Mouse (Mus musculus): ENCODE data around the gene Uhrf1.

DNA sequence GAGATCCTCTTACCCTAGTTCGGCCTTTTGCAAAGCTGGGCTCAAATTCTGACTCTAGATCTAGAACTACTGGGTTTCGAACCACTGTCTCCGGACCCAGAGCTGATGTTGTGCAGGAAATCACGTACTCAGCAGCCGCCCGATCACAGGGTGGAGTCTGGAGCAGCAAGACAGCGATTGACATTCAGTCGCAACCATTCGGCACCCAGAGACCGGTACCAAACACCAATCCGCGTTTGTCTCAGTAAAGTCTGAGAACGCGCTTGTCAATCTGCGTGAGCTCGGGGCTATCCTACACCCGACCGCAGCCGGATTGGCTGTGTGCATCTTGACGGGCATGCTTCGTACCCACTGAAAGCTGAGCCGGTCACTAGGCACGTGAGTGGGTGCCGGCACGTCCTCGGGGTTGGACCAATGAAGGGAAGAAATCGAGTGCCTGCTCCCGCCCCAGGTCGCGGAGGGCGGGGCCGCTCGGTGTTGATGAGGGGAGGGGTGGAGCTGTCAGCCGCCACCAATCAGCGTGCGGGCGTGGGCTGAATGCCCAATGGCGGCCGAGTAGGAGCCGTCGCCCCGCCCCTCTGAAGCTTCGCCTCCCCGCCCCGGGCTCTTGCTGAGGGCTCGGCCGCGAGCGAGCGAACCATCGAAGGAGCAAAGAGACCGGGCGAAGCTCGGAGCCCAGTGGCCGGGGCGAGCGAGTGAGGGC lies 22.5 kb downstream of the Uhrf1 start, which contains the start of gene Kdm4b:
- TF ChIP-seq MAFK (IDR thresholded peaks at IDR 0.05; ENCODE audit: insufficient read depth, low read depth, low read length), result no peak
- TF ChIP-seq HCFC1 (IDR thresholded peaks at IDR 0.05; ENCODE audit: borderline replicate concordance, insufficient read depth, low read length), result no peak; the same call in 1 of the 2 replicates

Measured in ES-E14 (cell line).